Mouse (Mus musculus) heart, adult 2 months (tissue): Measurements from ENCODE around the gene Rasl12.

Experiments used
- CTCF ChIP-seq: fragments of 200-600 bp; IDR thresholded peaks from 2 replicates; pipeline ENCODE4 v1.8.1; 2022; ENCODE audit warnings: antibody characterized with exemption, mild to moderate bottlenecking, moderate library complexity
- POLR2A ChIP-seq: fragments of 200-500 bp; IDR thresholded peaks from 2 replicates; pipeline ENCODE4 v1.6.1; 2011; ENCODE audit warnings: mild to moderate bottlenecking, low read depth, low read length, control low read depth; ENCODE audit not compliant: insufficient read depth

GRCm38 (mm10) chr9:65460198-65460597 lies 61.9 kb downstream of the Rasl12 start:
- TF ChIP-seq CTCF, result no peak
- no peak for TF ChIP-seq POLR2A
